Mouse (Mus musculus) sigmoid colon, adult 10 weeks (tissue): Measurements from ENCODE around the gene Ndufs6. TPM values are rescaled to one million over a fixed set of nuclear protein-coding genes. Genes with fewer than 3 reads are reported as not detected.

Experiments used
- polyA plus RNA-seq: library from polyadenylated mRNA; stranded (reverse); fragments of 350-450 nt; fragmentation: Illumina TruSeq; extraction: RNeasy Lipid Tissue Mini Kit (QIAGEN cat#74804); gene quantifications from one replicate; pipeline ENCODE4 v1.2.3, GENCODE M21; 2014; ENCODE audit warnings: low read depth, low replicate concordance

Ndufs6 gene
- 36.7 TPM for polyA plus RNA-seq

DNA sequence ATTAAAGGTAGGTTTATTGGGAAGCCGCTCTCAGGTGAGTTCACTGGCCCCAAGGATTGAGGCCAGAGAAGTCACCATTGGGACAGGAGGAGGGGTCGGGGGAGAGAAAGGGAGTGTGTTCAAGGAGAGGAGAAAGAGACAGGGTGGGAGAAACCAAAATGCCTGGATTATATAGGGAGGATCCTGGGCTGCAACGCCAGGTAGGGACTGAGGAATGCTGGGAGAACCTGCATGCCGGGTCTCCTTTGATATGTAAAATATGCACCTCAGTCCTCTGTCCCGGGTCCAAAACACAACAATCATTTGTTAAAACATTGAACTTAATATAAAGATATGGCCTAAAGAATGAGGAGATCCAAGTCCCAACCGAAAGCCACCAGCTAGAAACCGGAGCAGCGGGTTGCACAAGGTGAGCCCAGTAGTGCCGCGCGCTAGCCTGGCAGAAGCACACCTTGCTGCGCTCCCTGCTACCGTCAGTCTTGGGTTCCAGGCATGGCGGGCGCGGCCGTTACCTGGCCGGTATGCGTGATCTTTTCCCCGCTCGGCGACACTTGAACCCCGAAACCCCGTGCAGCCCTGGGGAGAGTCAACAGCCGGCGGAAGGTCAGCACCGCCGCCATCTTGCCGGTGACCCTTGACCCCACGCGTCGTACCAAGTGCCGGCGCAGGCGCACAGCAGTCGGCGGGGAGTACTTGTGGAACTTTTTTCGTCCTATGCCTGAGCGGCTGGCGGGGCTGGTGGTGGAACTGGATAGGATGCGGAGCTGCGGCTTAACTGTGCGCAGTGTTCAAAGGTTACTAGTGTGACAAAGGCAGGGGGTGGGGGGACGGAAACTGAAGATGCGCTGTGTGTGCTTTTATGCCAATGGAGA, at the start of gene Ndufs6, which contains the start of gene Mrpl36:
Ndufs6 (minus strand) TSS at position 716 of the 872 bp plus-strand sequence.
Mrpl36 (plus strand) TSS at position 687 of the 872 bp plus-strand sequence.

Other genes starting within 250 kb of the Ndufs6 start
- gene Irx4, start 68.1 kb downstream of the Ndufs6 start, polyA plus RNA-seq, result not detected
- 69.7 TPM for gene Mrpl36, start within 50 bp of the Ndufs6 start, polyA plus RNA-seq
- gene Lpcat1, start 138.7 kb upstream of the Ndufs6 start, polyA plus RNA-seq, result 10.2 TPM
- gene Slc6a3, start 208.2 kb upstream of the Ndufs6 start, polyA plus RNA-seq, result not detected